Mouse (Mus musculus): ENCODE results near the gene Pepd. TPM values are rescaled to one million over a fixed set of nuclear protein-coding genes. Genes with fewer than 3 reads are reported as not detected.

The Pepd gene
- 32.6 and 37.7 TPM in 2 replicates for total RNA-seq (2015)
- 30.8 and 40.6 TPM in 2 replicates for total RNA-seq (2017)

- ATAC-seq (replicated peaks; ENCODE audit: poor library complexity) = peak; percentile 97
Measured at GRCm38 (mm10) chr7:34911919-34912897, at the start of gene Pepd. TSS of gene Pepd (plus strand) at chr7:34912379.

- no peak for ATAC-seq (replicated peaks; ENCODE audit: poor library complexity)
Measured at GRCm38 (mm10) chr7:34867289-34867688, 44.9 kb upstream of the Pepd start.

- ATAC-seq (replicated peaks; ENCODE audit: poor library complexity) = no peak
Measured at GRCm38 (mm10) chr7:34869693-34870092, 42.5 kb upstream of the Pepd start.

GRCm38 (mm10) chr7:34876787-34877186 lies 35.4 kb upstream of the Pepd start:
- no peak for ATAC-seq (replicated peaks; ENCODE audit: poor library complexity)

- ATAC-seq (replicated peaks; ENCODE audit: poor library complexity) = no peak
Measured at GRCm38 (mm10) chr7:34877820-34878219, 34.4 kb upstream of the Pepd start.

GRCm38 (mm10) chr7:34888441-34888840 lies 23.7 kb upstream of the Pepd start:
- ATAC-seq (replicated peaks; ENCODE audit: poor library complexity) = no peak

- no peak for ATAC-seq (replicated peaks; ENCODE audit: poor library complexity)
Measured at GRCm38 (mm10) chr7:34888891-34889290, 23.3 kb upstream of the Pepd start.

GRCm38 (mm10) chr7:34892845-34893244 lies 19.3 kb upstream of the Pepd start:
- no peak for ATAC-seq (replicated peaks; ENCODE audit: poor library complexity)

GRCm38 (mm10) chr7:34896461-34896860 lies 15.7 kb upstream of the Pepd start:
- ATAC-seq (replicated peaks; ENCODE audit: poor library complexity) = no peak

GRCm38 (mm10) chr7:34897058-34897457 lies 15.1 kb upstream of the Pepd start:
- no peak for ATAC-seq (replicated peaks; ENCODE audit: poor library complexity)

GRCm38 (mm10) chr7:34910096-34911066 lies 1.8 kb upstream of the Pepd start:
- ATAC-seq (replicated peaks; ENCODE audit: poor library complexity) = peak; percentile 52

GRCm38 (mm10) chr7:34913956-34914355 lies 1.8 kb downstream of the Pepd start:
- ATAC-seq (replicated peaks; ENCODE audit: poor library complexity) = no peak

GRCm38 (mm10) chr7:34915555-34915954 lies 3.4 kb downstream of the Pepd start:
- ATAC-seq (replicated peaks; ENCODE audit: poor library complexity) = no peak

- ATAC-seq (replicated peaks; ENCODE audit: poor library complexity) = no peak
Measured at GRCm38 (mm10) chr7:34917558-34917957, 5.4 kb downstream of the Pepd start.

- ATAC-seq (replicated peaks; ENCODE audit: poor library complexity) = no peak
Measured at GRCm38 (mm10) chr7:34917998-34918397, 5.8 kb downstream of the Pepd start.

- ATAC-seq (replicated peaks; ENCODE audit: poor library complexity) = peak; percentile 93
Measured at GRCm38 (mm10) chr7:34918416-34918815, 6.2 kb downstream of the Pepd start.

- ATAC-seq (replicated peaks; ENCODE audit: poor library complexity) = no peak
Measured at GRCm38 (mm10) chr7:34919054-34919453, 6.9 kb downstream of the Pepd start.

- ATAC-seq (replicated peaks; ENCODE audit: poor library complexity) = peak; percentile 73
Measured at GRCm38 (mm10) chr7:34919809-34920208, 7.6 kb downstream of the Pepd start.

GRCm38 (mm10) chr7:34925208-34925607 lies 13.0 kb downstream of the Pepd start:
- ATAC-seq (replicated peaks; ENCODE audit: poor library complexity) = no peak

- ATAC-seq (replicated peaks; ENCODE audit: poor library complexity) = no peak
Measured at GRCm38 (mm10) chr7:34925956-34926355, 13.8 kb downstream of the Pepd start.

GRCm38 (mm10) chr7:34929614-34930262 lies 17.6 kb downstream of the Pepd start:
- no peak for ATAC-seq (replicated peaks; ENCODE audit: poor library complexity)
